Mouse (Mus musculus): ENCODE results near the gene Gria2. TPM values are rescaled to one million over a fixed set of nuclear protein-coding genes. Genes with fewer than 3 reads are reported as not detected.

Gria2 gene
- total and polyA plus RNA-seq, 3 experiments = not detected

DNA sequence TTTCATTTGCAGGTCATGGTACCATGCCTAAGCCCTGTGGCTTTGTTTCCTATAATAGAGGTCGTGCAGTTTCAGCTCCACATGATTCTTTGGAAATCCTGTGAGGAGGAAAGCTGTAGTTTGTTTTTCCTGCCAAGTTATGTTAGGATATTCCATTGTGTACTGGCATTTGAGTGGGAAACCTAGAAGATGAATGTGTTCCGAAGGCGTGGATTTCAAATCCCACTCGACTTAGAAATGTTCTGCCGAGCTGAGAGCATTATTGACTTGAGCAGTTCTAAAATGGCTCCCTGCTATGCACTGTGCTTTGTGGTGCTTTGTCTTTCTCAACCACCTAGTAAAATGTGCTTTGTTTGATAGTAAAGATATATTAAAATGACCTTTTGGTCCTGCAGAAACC lies 150.4 kb downstream of the Gria2 start:
- Histone ChIP-seq H3K79me2 (ENCODE audit: control insufficient read depth, insufficient read depth, low read length, poor library complexity) (no peaks in the 10 kb centered on the region), H3K9me3 (replicated peaks; ENCODE audit: insufficient read depth, low read length) (no peaks in the 10 kb centered on the region), H3K27ac (ENCODE audit: control insufficient read depth, low read depth, low read length) (no peak overlapping the region), H3K36me3 (ENCODE audit: control insufficient read depth in 1 of 2, insufficient read depth in 2 of 2, low read length in 2 of 2) (no peaks in the 10 kb centered on the region), H3K4me1 (ENCODE audit: control insufficient read depth in 1 of 2, insufficient read depth in 2 of 2, low read length in 2 of 2) (no peaks in the 10 kb centered on the region), H3K4me3 (ENCODE audit: control insufficient read depth in 1 of 2, insufficient read depth in 1 of 2, low read depth in 2 of 2, low read length in 2 of 2) (no peak overlapping the region), H3K9ac (ENCODE audit: control insufficient read depth, low read depth, low read length, poor library complexity, severe bottlenecking) (no peak overlapping the region), H3K27me3 (ENCODE audit: control insufficient read depth in 1 of 2, insufficient read depth in 2 of 2, low read length in 2 of 2) (no peaks in the 10 kb centered on the region)
- TF ChIP-seq CHD2 (IDR thresholded peaks at IDR 0.05; ENCODE audit: low read length) (no peak), MAX (IDR thresholded peaks at IDR 0.05; ENCODE audit: low read length) (no peak), ZKSCAN1 (IDR thresholded peaks at IDR 0.05; ENCODE audit: low read depth, low read length) (no peak), E2F4 (IDR thresholded peaks at IDR 0.05; ENCODE audit: borderline replicate concordance, low read depth, low read length) (no peak), ZC3H11A (IDR thresholded peaks at IDR 0.05; ENCODE audit: low read depth, low read length) (no peak), POLR2A (IDR thresholded peaks at IDR 0.05; ENCODE audit: control insufficient read depth in 1 of 2, insufficient read depth in 1 of 2, low read depth in 1 of 2, low read length in 2 of 2, poor library complexity in 1 of 2) (no peak), MYC (IDR thresholded peaks at IDR 0.05; ENCODE audit: low read depth, low read length) (no peak), USF1 (IDR thresholded peaks at IDR 0.05; ENCODE audit: low read depth, low read length) (no peak), TCF12 (IDR thresholded peaks at IDR 0.05; ENCODE audit: low read depth, low read length) (no peak), GATA1 (IDR thresholded peaks at IDR 0.05; ENCODE audit: low read depth, low read length) (no peak), MAZ (IDR thresholded peaks at IDR 0.05; ENCODE audit: low read depth, low read length) (no peak)
- no peak for DNase-seq (ENCODE audit: low read depth, low spot score)

Other genes starting within 250 kb of the Gria2 start
- gene Glrb, start 110.8 kb upstream of the Gria2 start, total RNA-seq (2012; rRNA removed) = not detected in 2 replicates
- not detected for gene Glrb, start 110.8 kb upstream of the Gria2 start, polyA plus RNA-seq (2012; ENCODE audit: insufficient read depth in 1 of 2, insufficient read length in 2 of 2, low read depth in 1 of 2, low replicate concordance in 2 of 2, missing spikeins in 1 of 2)
- not detected in 2 replicates for gene Pdgfc, start 233.6 kb upstream of the Gria2 start, total RNA-seq (2012; rRNA removed)
- gene Pdgfc, start 233.6 kb upstream of the Gria2 start, polyA plus RNA-seq (2012; ENCODE audit: insufficient read depth in 1 of 2, insufficient read length in 2 of 2, low read depth in 1 of 2, low replicate concordance in 2 of 2, missing spikeins in 1 of 2) = not detected

Data from MEL (cell line).